Mouse (Mus musculus): ENCODE measurements around the gene Hnrnpr. TPM values are rescaled to one million over a fixed set of nuclear protein-coding genes. Genes with fewer than 3 reads are reported as not detected.

Hnrnpr gene
- 145 TPM for polyA plus RNA-seq (2014; fragmentation: Illumina TruSeq; extraction: RNeasy Lipid Tissue Mini Kit (QIAGEN cat#74804); ENCODE audit: low read depth, low replicate concordance)

DNA sequence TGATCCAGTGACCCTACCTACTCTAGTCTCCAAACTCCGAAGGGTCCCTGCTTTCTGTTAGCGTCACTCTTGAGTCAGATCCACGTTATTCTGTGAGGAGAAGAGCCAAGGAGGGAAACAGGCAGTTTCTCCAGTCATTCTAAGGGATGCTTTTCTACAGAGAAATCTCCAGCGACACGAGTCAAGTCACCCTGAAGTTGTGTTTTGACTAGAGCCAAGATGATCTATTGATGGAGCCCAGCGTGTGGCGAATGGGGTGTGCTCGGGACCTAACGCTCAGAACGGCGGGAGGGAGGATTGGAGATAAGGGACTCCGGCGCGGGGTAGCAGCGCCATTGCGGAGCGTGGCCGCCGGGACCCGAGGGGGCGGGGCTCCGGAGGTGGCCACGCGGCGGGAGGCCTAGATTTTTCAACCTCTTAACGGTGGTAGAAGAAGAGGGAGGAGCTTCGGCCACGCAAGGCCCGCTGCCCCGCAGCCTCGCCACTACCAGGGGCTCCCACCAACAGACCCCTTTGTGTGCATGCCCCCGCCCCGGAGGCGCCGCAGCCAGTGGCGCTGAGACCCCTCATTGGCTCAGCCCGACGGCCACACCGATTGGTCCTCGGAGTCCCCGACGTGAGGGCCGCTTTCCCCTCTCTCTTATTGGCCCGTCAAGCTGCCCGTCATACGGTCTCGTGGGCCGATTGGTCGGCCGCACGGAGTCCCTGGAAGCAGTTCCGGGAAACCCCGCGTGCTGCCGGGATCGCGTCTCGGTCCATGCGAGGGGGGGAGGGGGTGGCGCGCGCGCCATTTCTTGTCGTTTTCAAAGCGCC, at the start of gene Hnrnpr:
Gene Hnrnpr (plus strand): TSS at position 714 of the 813 bp plus-strand sequence.

DNA sequence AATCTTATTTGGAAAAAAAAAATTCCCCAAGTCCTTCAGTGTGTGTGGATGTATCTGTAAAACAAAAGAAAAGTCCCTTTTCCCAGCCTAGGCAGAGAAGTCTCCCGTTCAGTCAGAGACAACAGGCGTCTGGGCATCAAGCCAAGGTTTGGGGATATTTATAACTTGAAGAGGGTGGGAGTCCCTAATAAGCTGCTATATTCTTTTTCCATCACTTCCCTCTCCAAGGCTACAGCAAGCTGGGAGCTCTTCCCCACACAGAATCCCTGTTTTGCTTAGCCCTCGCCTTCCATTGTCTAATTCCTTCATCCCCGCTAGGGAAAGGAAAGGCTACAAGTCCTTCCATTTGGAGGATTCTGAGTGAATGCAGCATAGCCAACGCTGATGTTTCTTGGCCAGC, 26.3 kb upstream of the Hnrnpr start, which contains the start of gene Zfp46:
Gene Zfp46 (plus strand): TSS at position 229 of the 400 bp plus-strand sequence.

Other genes starting within 250 kb of the Hnrnpr start
- 10.3 TPM for gene Id3, start 167.4 kb upstream of the Hnrnpr start, polyA plus RNA-seq (2014; fragmentation: Illumina TruSeq; extraction: RNeasy Lipid Tissue Mini Kit (QIAGEN cat#74804); ENCODE audit: low read depth, low replicate concordance)
- gene E2f2, start 138.5 kb upstream of the Hnrnpr start, polyA plus RNA-seq (2014; fragmentation: Illumina TruSeq; extraction: RNeasy Lipid Tissue Mini Kit (QIAGEN cat#74804); ENCODE audit: low read depth, low replicate concordance): 2.7 TPM
- gene Asap3, start 104.6 kb upstream of the Hnrnpr start, polyA plus RNA-seq (2014; fragmentation: Illumina TruSeq; extraction: RNeasy Lipid Tissue Mini Kit (QIAGEN cat#74804); ENCODE audit: low read depth, low replicate concordance): 0.28 TPM
- gene Tcea3, start 63.2 kb upstream of the Hnrnpr start, polyA plus RNA-seq (2014; fragmentation: Illumina TruSeq; extraction: RNeasy Lipid Tissue Mini Kit (QIAGEN cat#74804); ENCODE audit: low read depth, low replicate concordance): 23.3 TPM
- gene Zfp46, start 26.3 kb upstream of the Hnrnpr start, polyA plus RNA-seq (2014; fragmentation: Illumina TruSeq; extraction: RNeasy Lipid Tissue Mini Kit (QIAGEN cat#74804); ENCODE audit: low read depth, low replicate concordance): 10.0 TPM
- 0.19 TPM for gene Htr1d, start 112.6 kb downstream of the Hnrnpr start, polyA plus RNA-seq (2014; fragmentation: Illumina TruSeq; extraction: RNeasy Lipid Tissue Mini Kit (QIAGEN cat#74804); ENCODE audit: low read depth, low replicate concordance)
- 0.50 TPM for gene 6030445D17Rik, start 151.3 kb downstream of the Hnrnpr start, polyA plus RNA-seq (2014; fragmentation: Illumina TruSeq; extraction: RNeasy Lipid Tissue Mini Kit (QIAGEN cat#74804); ENCODE audit: low read depth, low replicate concordance)
- gene Luzp1, start 158.8 kb downstream of the Hnrnpr start, polyA plus RNA-seq (2014; fragmentation: Illumina TruSeq; extraction: RNeasy Lipid Tissue Mini Kit (QIAGEN cat#74804); ENCODE audit: low read depth, low replicate concordance): 123 TPM

Measured in sigmoid colon, adult 10 weeks (tissue).